Mouse (Mus musculus): ENCODE results near the gene Hsp90ab1. TPM values are rescaled to one million over a fixed set of nuclear protein-coding genes. Genes with fewer than 3 reads are reported as not detected.

Hsp90ab1 gene
- polyA plus RNA-seq, 1 experiment = 3,708 TPM

DNA sequence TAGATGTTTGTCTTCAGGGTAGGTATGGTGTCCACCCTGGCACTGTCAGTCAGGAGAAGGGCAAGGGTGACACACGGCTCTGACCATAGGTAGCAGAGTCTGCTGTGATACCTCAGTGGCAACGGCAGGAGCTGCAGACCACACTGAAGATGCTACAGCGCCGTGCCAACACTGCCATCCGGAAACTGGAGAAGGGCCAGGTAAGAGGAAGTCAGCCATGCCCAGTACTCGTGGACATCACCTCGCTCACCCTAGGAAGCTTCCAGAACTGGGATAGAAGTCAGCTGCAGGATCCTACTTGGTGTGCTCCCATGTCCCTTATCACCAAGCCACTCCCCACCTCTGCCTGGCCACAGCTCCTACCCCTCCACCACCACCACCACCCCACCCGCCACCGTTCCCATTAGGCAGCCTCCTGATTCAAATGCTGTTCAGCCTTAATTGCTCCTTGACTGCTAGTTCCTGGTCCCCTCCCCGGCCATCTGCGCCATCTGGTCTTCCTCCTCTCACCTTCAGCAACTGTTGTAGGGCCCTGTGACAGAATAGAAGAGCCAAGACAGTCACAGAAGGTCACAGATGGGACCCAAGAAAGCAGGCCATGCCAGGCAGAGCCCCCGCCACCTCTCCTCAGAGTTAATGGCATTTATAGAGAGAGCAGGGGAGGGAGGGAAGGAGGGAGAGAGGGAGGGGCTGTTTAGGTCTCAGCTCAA lies 54.1 kb downstream of the Hsp90ab1 start:
- no peaks in the 10 kb centered on the region for H3K9me3 ChIP-seq (replicated peaks; ENCODE audit: control insufficient read depth, insufficient read depth, low read length, poor library complexity, severe bottlenecking)
- no peaks in the 10 kb centered on the region for H3K27me3 ChIP-seq (ENCODE audit: control insufficient read depth, insufficient read depth, low read length, poor library complexity, severe bottlenecking)
- H3K36me3 ChIP-seq (ENCODE audit: control insufficient read depth, insufficient read depth, low read length, poor library complexity, severe bottlenecking) = no peaks in the 10 kb centered on the region
- no peak overlapping the region for H3K9ac ChIP-seq (ENCODE audit: low read depth, poor library complexity, severe bottlenecking)
- no peak for TF ChIP-seq EP300 (IDR thresholded peaks at IDR 0.05; ENCODE audit: insufficient read depth, low read depth, low read length)
- TF ChIP-seq POLR2A (IDR thresholded peaks at IDR 0.05; ENCODE audit: insufficient read depth, low read length) = no peak
- no peak for TF ChIP-seq CTCF (IDR thresholded peaks at IDR 0.05; ENCODE audit: low read depth, low read length)
- no peak overlapping the region for H3K27ac ChIP-seq (ENCODE audit: insufficient read depth, low read length)
- no peaks in the 10 kb centered on the region for H3K4me1 ChIP-seq (ENCODE audit: control insufficient read depth, insufficient read depth, low read length)
- H3K4me3 ChIP-seq (ENCODE audit: low read depth, low read length) = no peak overlapping the region

Other genes starting within 250 kb of the Hsp90ab1 start
- gene Cdc5l, start 139.5 kb downstream of the Hsp90ab1 start, polyA plus RNA-seq (2011; ENCODE audit: insufficient read depth, insufficient read length, low read depth, missing spikeins) = 135 and 137 TPM in 2 replicates
- gene Spats1, start 97.9 kb downstream of the Hsp90ab1 start, polyA plus RNA-seq (2011; ENCODE audit: insufficient read depth, insufficient read length, low read depth, missing spikeins) = 3.0 and 3.2 TPM in 2 replicates
- 18.1 and 19.0 TPM in 2 replicates for gene Aars2, start 66.4 kb downstream of the Hsp90ab1 start, polyA plus RNA-seq (2011; ENCODE audit: insufficient read depth, insufficient read length, low read depth, missing spikeins)
- gene Tcte1, start 49.8 kb downstream of the Hsp90ab1 start, polyA plus RNA-seq (2011; ENCODE audit: insufficient read depth, insufficient read length, low read depth, missing spikeins) = not detected in 2 replicates
- gene Tmem151b, start 23.6 kb downstream of the Hsp90ab1 start, polyA plus RNA-seq (2011; ENCODE audit: insufficient read depth, insufficient read length, low read depth, missing spikeins) = 1.5 and 1.8 TPM in 2 replicates
- gene Nfkbie, start 17.6 kb downstream of the Hsp90ab1 start, polyA plus RNA-seq (2011; ENCODE audit: insufficient read depth, insufficient read length, low read depth, missing spikeins) = 2.7 and 3.0 TPM in 2 replicates
- gene Slc35b2, start 9.4 kb downstream of the Hsp90ab1 start, polyA plus RNA-seq (2011; ENCODE audit: insufficient read depth, insufficient read length, low read depth, missing spikeins) = 28.2 and 31.7 TPM in 2 replicates
- 132 and 134 TPM in 2 replicates for gene Slc29a1, start 26.3 kb upstream of the Hsp90ab1 start, polyA plus RNA-seq (2011; ENCODE audit: insufficient read depth, insufficient read length, low read depth, missing spikeins)
- 19.2 and 22.6 TPM in 2 replicates for gene Mymx, start 28.8 kb upstream of the Hsp90ab1 start, polyA plus RNA-seq (2011; ENCODE audit: insufficient read depth, insufficient read length, low read depth, missing spikeins)
- gene Capn11, start 86.1 kb upstream of the Hsp90ab1 start, polyA plus RNA-seq (2011; ENCODE audit: insufficient read depth, insufficient read length, low read depth, missing spikeins) = 1.4 and 1.9 TPM in 2 replicates
- gene Mrpl14, start 113.1 kb upstream of the Hsp90ab1 start, polyA plus RNA-seq (2011; ENCODE audit: insufficient read depth, insufficient read length, low read depth, missing spikeins) = 31.8 and 42.7 TPM in 2 replicates
- gene Tmem63b, start 113.6 kb upstream of the Hsp90ab1 start, polyA plus RNA-seq (2011; ENCODE audit: insufficient read depth, insufficient read length, low read depth, missing spikeins) = 112 and 129 TPM in 2 replicates
- not detected in 2 replicates for gene 1600014C23Rik, start 160.6 kb upstream of the Hsp90ab1 start, polyA plus RNA-seq (2011; ENCODE audit: insufficient read depth, insufficient read length, low read depth, missing spikeins)